Mouse (Mus musculus) stomach, embryonic 15.5 days (tissue): Measurements from ENCODE around the gene Hand1. TPM values are rescaled to one million over a fixed set of nuclear protein-coding genes. Genes with fewer than 3 reads are reported as not detected.
A peak's percentile ranks its signal among the peaks of the same experiment; 100 is the strongest.
"Not testable (repeated sequence)": the region's sequence is repeated elsewhere in the genome, so short reads cannot be mapped to it uniquely, and the experiment has no call there.

Experiments used
- ATAC-seq: fragments of 200-750 bp; cut with Nextera tagmentation; 2 replicates; pipeline ENCODE4 v1.8.0; 2017; ENCODE audit warnings: low read depth, moderate number of reproducible peaks, moderate TSS enrichment; ENCODE audit not compliant: insufficient read depth, low FRiP score
- H3K27ac ChIP-seq: fragments of 300-500 bp; sonication (generic); 2 replicates; pipeline ENCODE4 v1.5.1; 2015; ENCODE audit warnings: mild to moderate bottlenecking, inconsistent platforms
- H3K27me3 ChIP-seq: fragments of 300-500 bp; sonication (generic); replicated peaks from 2 replicates; pipeline ENCODE4 v1.6.1; 2015; ENCODE audit warnings: inconsistent platforms
- H3K36me3 ChIP-seq: fragments of 300-500 bp; sonication (generic); 2 replicates; pipeline ENCODE4 v1.6.1; 2015; ENCODE audit warnings: inconsistent platforms
- H3K4me1 ChIP-seq: fragments of 300-500 bp; sonication (generic); 2 replicates; pipeline ENCODE4 v1.6.1; 2015; ENCODE audit warnings: inconsistent platforms
- H3K4me2 ChIP-seq: fragments of 300-500 bp; sonication (generic); 2 replicates; pipeline ENCODE4 v1.6.1; 2015; ENCODE audit warnings: mild to moderate bottlenecking, inconsistent platforms
- H3K4me3 ChIP-seq: fragments of 300-500 bp; sonication (generic); replicated peaks from 2 replicates; pipeline ENCODE4 v1.5.1; 2015; ENCODE audit warnings: inconsistent platforms
- H3K9ac ChIP-seq: fragments of 300-500 bp; sonication (generic); 2 replicates; pipeline ENCODE4 v1.6.1; 2015; ENCODE audit warnings: inconsistent platforms
- H3K9me3 ChIP-seq: fragments of 300-500 bp; sonication (generic); 2 replicates; pipeline ENCODE4 v1.6.1; 2016; ENCODE audit warnings: inconsistent platforms
- WGBS: fragments of 180-500 bp; shearing (Covaris S2); methylation state at CpG from one replicate; pipeline ENCODE4 v1.1.7; 2015; 5-methylcytosine and 5-hydroxymethylcytosine counted together
- polyA plus RNA-seq: library from polyadenylated mRNA; unstranded; fragments of >200 nt; fragmentation: Nextera tagmentation; extraction: Ambion mirVana; gene quantifications from 2 replicates; pipeline ENCODE4 v1.2.1, GENCODE M21; 2015

Gene Hand1
- polyA plus RNA-seq, 1 experiment from 2014 or later = 6.9 TPM

GRCm38 (mm10) chr11:57846421-57847363, 14.1 kb upstream of the Hand1 start:
- 78% methylated on average over 9 of the region's 9 CpGs for WGBS
- not testable (repeated sequence) for H3K27ac ChIP-seq, H3K4me1 ChIP-seq, H3K27me3 ChIP-seq, H3K4me2 ChIP-seq, H3K4me3 ChIP-seq, H3K9ac ChIP-seq, H3K9me3 ChIP-seq, H3K36me3 ChIP-seq, ATAC-seq

GRCm38 (mm10) chr11:57841391-57841790, 8.8 kb upstream of the Hand1 start:
- peaks cover 49% of the 10 kb centered on the region for H3K27me3 ChIP-seq
- H3K27ac ChIP-seq = no peak overlapping the region
- H3K36me3 ChIP-seq = no peaks in the 10 kb centered on the region
- no peak overlapping the region for H3K4me2 ChIP-seq
- no peak overlapping the region for H3K4me3 ChIP-seq
- H3K9me3 ChIP-seq = no peaks in the 10 kb centered on the region
- WGBS = 34% methylated on average over 7 of the region's 7 CpGs
- no peak overlapping the region for H3K9ac ChIP-seq
- peaks cover 9% of the 10 kb centered on the region; the same call in 1 of the 2 replicates for H3K4me1 ChIP-seq
- ATAC-seq = no peak

GRCm38 (mm10) chr11:57840986-57841385, 8.4 kb upstream of the Hand1 start:
- 22% methylated on average over 10 of the region's 10 CpGs for WGBS
- Histone ChIP-seq H3K27ac (no peak overlapping the region), H3K4me3 (no peak overlapping the region), H3K9ac (no peak overlapping the region), H3K4me1 (peaks cover 9% of the 10 kb centered on the region; the same call in 1 of the 2 replicates), H3K27me3 (peaks cover 53% of the 10 kb centered on the region), H3K9me3 (no peaks in the 10 kb centered on the region), H3K36me3 (no peaks in the 10 kb centered on the region), H3K4me2 (no peak overlapping the region)
- no peak for ATAC-seq

- H3K36me3 ChIP-seq = no peaks in the 10 kb centered on the region
- no peak overlapping the region for H3K27ac ChIP-seq
- no peak overlapping the region for H3K4me2 ChIP-seq
- peaks cover 78% of the 10 kb centered on the region for H3K27me3 ChIP-seq
- no peak overlapping the region for H3K4me3 ChIP-seq
- H3K9ac ChIP-seq = no peak overlapping the region
- H3K9me3 ChIP-seq = no peaks in the 10 kb centered on the region
- ATAC-seq = no peak
- 9% methylated on average over 22 of the region's 22 CpGs for WGBS
- peaks cover 19% of the 10 kb centered on the region for H3K4me1 ChIP-seq
These were observed 5.5 kb upstream of the Hand1 start for GRCm38 (mm10) chr11:57837861-57838680.

- H3K4me2 ChIP-seq = peak overlapping the region; percentile 36
- H3K36me3 ChIP-seq = no peaks in the 10 kb centered on the region
- WGBS = 3% methylated on average over 38 of the region's 38 CpGs
- H3K9me3 ChIP-seq = no peaks in the 10 kb centered on the region
- peak overlapping the region; percentile 10 for H3K4me3 ChIP-seq
- H3K9ac ChIP-seq = no peak overlapping the region
- H3K4me1 ChIP-seq = peaks cover 19% of the 10 kb centered on the region
- H3K27ac ChIP-seq = no peak overlapping the region
- no peak for ATAC-seq
- H3K27me3 ChIP-seq = peaks cover 83% of the 10 kb centered on the region
These were observed 4.5 kb upstream of the Hand1 start for GRCm38 (mm10) chr11:57836872-57837680.

GRCm38 (mm10) chr11:57836401-57836800, 3.8 kb upstream of the Hand1 start:
- Histone ChIP-seq H3K36me3 (no peaks in the 10 kb centered on the region), H3K27ac (no peak overlapping the region), H3K4me2 (no peak overlapping the region), H3K9me3 (no peaks in the 10 kb centered on the region), H3K4me3 (no peak overlapping the region), H3K4me1 (peaks cover 19% of the 10 kb centered on the region), H3K9ac (no peak overlapping the region), H3K27me3 (peaks cover 85% of the 10 kb centered on the region)
- no peak for ATAC-seq
- whole genome bisulfite sequencing = 25% methylated on average over 9 of the region's 9 CpGs

GRCm38 (mm10) chr11:57835931-57836330, 3.3 kb upstream of the Hand1 start:
- no peak overlapping the region for H3K9ac ChIP-seq
- H3K27ac ChIP-seq = no peak overlapping the region
- H3K9me3 ChIP-seq = no peaks in the 10 kb centered on the region
- no peaks in the 10 kb centered on the region for H3K36me3 ChIP-seq
- ATAC-seq = no peak
- no peak overlapping the region for H3K4me3 ChIP-seq
- WGBS = 30% methylated on average over 3 of the region's 3 CpGs
- H3K27me3 ChIP-seq = peaks cover 85% of the 10 kb centered on the region
- peaks cover 19% of the 10 kb centered on the region for H3K4me1 ChIP-seq
- no peak overlapping the region for H3K4me2 ChIP-seq

- Histone ChIP-seq H3K9ac (no peak overlapping the region), H3K4me3 (no peak overlapping the region), H3K9me3 (no peaks in the 10 kb centered on the region), H3K27me3 (peaks cover 86% of the 10 kb centered on the region), H3K27ac (no peak overlapping the region), H3K4me1 (peaks cover 19% of the 10 kb centered on the region), H3K36me3 (no peaks in the 10 kb centered on the region), H3K4me2 (no peak overlapping the region)
- no peak for ATAC-seq
- 37% methylated on average over 2 of the region's 2 CpGs for WGBS
These were observed 2.7 kb upstream of the Hand1 start for GRCm38 (mm10) chr11:57835331-57835730.

GRCm38 (mm10) chr11:57834031-57834430, 1.4 kb upstream of the Hand1 start:
- H3K9me3 ChIP-seq = no peaks in the 10 kb centered on the region
- H3K27ac ChIP-seq = no peak overlapping the region
- no peak for ATAC-seq
- no peaks in the 10 kb centered on the region for H3K36me3 ChIP-seq
- H3K4me3 ChIP-seq = no peak overlapping the region
- peaks cover 86% of the 10 kb centered on the region for H3K27me3 ChIP-seq
- WGBS = 24% methylated on average over 6 of the region's 6 CpGs
- H3K4me1 ChIP-seq = peaks cover 22% of the 10 kb centered on the region
- H3K9ac ChIP-seq = no peak overlapping the region
- H3K4me2 ChIP-seq = no peak overlapping the region; the same call in 1 of the 2 replicates

- Histone ChIP-seq H3K4me1 (peaks cover 27% of the 10 kb centered on the region), H3K9ac (no peak overlapping the region), H3K4me3 (no peak overlapping the region), H3K4me2 (peak overlapping the region; percentile 29; the same call in 1 of the 2 replicates), H3K27me3 (peaks cover 87% of the 10 kb centered on the region), H3K9me3 (no peaks in the 10 kb centered on the region), H3K36me3 (no peaks in the 10 kb centered on the region), H3K27ac (no peak overlapping the region)
- no peak for ATAC-seq
- WGBS = 11% methylated on average over 30 of the region's 30 CpGs
These were observed 819 bp upstream of the Hand1 start for GRCm38 (mm10) chr11:57833296-57833977.

GRCm38 (mm10) chr11:57831861-57832260, 757 bp downstream of the Hand1 start:
- no peak overlapping the region for H3K9ac ChIP-seq
- no peaks in the 10 kb centered on the region for H3K36me3 ChIP-seq
- H3K27me3 ChIP-seq = peaks cover 86% of the 10 kb centered on the region
- H3K9me3 ChIP-seq = no peaks in the 10 kb centered on the region
- no peak for ATAC-seq
- no peak overlapping the region for H3K4me2 ChIP-seq
- no peak overlapping the region for H3K27ac ChIP-seq
- peaks cover 29% of the 10 kb centered on the region for H3K4me1 ChIP-seq
- no peak overlapping the region; the same call in 1 of the 2 replicates for H3K4me3 ChIP-seq
- WGBS = 23% methylated on average over 16 of the region's 16 CpGs
